Mouse (Mus musculus) hindbrain, embryonic 12.5 days (tissue): Measurements from ENCODE around the gene Phf21b. TPM values are rescaled to one million over a fixed set of nuclear protein-coding genes. Genes with fewer than 3 reads are reported as not detected.

ENCODE experiments used
- ATAC-seq: fragments of 200-750 bp; cut with Nextera tagmentation; 2 replicates; pipeline ENCODE4 v1.8.0; 2017; ENCODE audit warnings: moderate TSS enrichment; ENCODE audit not compliant: low FRiP score
- H3K27ac ChIP-seq: fragments of 300-500 bp; sonication (generic); 2 replicates; pipeline ENCODE4 v1.5.1; 2016; ENCODE audit warnings: mild to moderate bottlenecking
- H3K27me3 ChIP-seq: fragments of 300-500 bp; sonication (generic); 2 replicates; pipeline ENCODE4 v1.6.1; 2016; ENCODE audit warnings: mild to moderate bottlenecking
- H3K36me3 ChIP-seq: fragments of 300-500 bp; sonication (generic); 2 replicates; pipeline ENCODE4 v1.6.1; 2016; ENCODE audit warnings: mild to moderate bottlenecking
- H3K4me1 ChIP-seq: fragments of 300-500 bp; sonication (generic); 2 replicates; pipeline ENCODE4 v1.6.1; 2016
- H3K4me2 ChIP-seq: fragments of 300-500 bp; sonication (generic); replicated peaks from 2 replicates; pipeline ENCODE4 v1.6.1; 2016; ENCODE audit warnings: mild to moderate bottlenecking
- H3K4me3 ChIP-seq: fragments of 300-500 bp; sonication (generic); 2 replicates; pipeline ENCODE4 v1.5.1; 2016; ENCODE audit warnings: mild to moderate bottlenecking
- H3K9ac ChIP-seq: fragments of 300-500 bp; sonication (generic); 2 replicates; pipeline ENCODE4 v1.6.1; 2016; ENCODE audit warnings: mild to moderate bottlenecking, moderate library complexity
- H3K9me3 ChIP-seq: fragments of 300-500 bp; sonication (generic); replicated peaks from 2 replicates; pipeline ENCODE4 v1.6.1; 2016; ENCODE audit warnings: mild to moderate bottlenecking
- WGBS: fragments of 180-500 bp; shearing (Covaris S2); methylation state at CpG from one replicate; pipeline ENCODE4 v1.1.7; 2016; 5-methylcytosine and 5-hydroxymethylcytosine counted together
- polyA plus RNA-seq: library from polyadenylated mRNA; unstranded; fragments of >200 nt; fragmentation: Nextera tagmentation; extraction: Ambion mirVana; gene quantifications from 2 replicates; pipeline ENCODE4 v1.2.1, GENCODE M21; 2016

Gene Phf21b
- polyA plus RNA-seq, 1 experiment from 2014 or later = 16.5 TPM

DNA sequence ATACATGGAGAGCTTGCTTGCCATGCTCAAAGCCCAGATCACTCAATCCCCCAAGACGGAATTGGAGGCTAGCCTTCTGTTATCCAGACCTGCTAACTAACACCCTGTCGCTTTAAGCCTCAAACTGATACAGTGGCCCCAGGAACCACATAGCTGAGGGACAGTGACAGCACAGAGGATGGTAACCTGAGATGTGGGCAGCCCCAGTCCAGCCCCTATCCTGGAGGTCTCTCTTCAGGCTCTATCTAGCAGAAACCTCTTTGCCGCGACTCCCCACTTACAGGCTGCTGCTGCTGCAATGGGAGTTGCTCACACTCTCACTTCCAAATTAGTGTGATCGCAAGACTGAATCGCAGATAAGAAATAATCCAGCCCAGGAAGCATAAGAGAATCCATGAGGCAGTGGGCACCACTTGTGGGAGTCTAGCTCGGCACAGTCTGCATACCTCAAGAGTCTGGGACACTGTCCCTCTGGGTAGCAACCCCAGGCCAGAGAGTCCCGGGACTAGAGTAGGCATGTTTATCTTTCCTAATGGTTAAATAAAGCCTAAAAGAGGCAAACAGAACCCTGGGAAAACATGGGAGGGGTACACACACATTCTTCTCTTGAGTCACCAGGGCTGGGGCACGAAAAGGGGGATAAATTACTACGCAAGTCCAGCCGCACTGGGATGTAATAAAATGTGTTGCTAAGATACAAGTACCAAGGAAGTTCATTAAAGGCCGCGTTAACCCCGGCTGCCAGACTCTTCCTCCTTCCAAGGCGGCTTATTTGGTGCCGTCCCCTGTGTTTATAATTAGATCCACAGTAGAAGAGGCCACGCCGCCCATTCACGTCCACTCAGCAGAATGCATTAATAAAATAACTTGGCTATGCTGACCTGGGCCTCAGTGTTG is 13.7 kb downstream of the Phf21b start:
- Histone ChIP-seq H3K4me1 (peaks cover 77% of the 10 kb centered on the region), H3K27me3 (no peaks in the 10 kb centered on the region), H3K9me3 (no peaks in the 10 kb centered on the region), H3K4me2 (peak overlapping the region; percentile 9), H3K4me3 (no peak overlapping the region), H3K36me3 (peaks cover under 1% of the 10 kb centered on the region; the same call in 1 of the 2 replicates), H3K9ac (peak overlapping the region; percentile 23; the same call in 1 of the 2 replicates), H3K27ac (peak overlapping the region; percentile 66)
- WGBS = 31% methylated on average over 19 of the region's 19 CpGs
- ATAC-seq = peak; percentile 55; the same call in 1 of the 2 replicates

- Histone ChIP-seq H3K36me3 (0 out of 2 replicates have a peak, but pooled peaks cover 4% of the 10 kb centered on the region), H3K4me2 (no peak overlapping the region), H3K27ac (no peak overlapping the region), H3K9me3 (no peaks in the 10 kb centered on the region), H3K4me3 (no peak overlapping the region), H3K9ac (no peak overlapping the region), H3K27me3 (no peaks in the 10 kb centered on the region), H3K4me1 (peaks cover 62% of the 10 kb centered on the region)
- WGBS = 71% methylated on average over 3 of the region's 3 CpGs
- no peak for ATAC-seq
These were observed 15.3 kb downstream of the Phf21b start for GRCm38 (mm10) chr15:84840560-84840959.

DNA sequence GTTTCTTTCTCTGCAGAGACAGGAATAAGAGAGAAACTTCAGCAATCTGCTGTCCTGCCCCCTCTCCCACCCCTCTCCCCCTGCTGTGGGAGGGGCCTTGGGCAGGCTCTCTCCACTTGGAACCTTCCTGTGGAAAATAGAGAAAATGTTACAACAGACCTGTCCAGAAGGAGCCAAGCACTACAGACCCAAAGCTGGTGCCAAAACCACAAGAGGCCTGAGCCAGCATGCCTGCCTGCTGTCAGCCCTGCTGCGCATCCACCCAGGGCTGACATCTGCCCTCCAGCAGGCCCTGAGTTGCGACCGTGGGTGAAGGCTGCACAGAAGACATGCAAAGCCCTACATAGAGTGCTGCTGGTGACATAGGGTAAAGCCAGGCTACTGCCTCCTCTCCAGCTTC is 16.3 kb downstream of the Phf21b start:
- no peak overlapping the region for H3K27ac ChIP-seq
- H3K4me2 ChIP-seq = no peak overlapping the region
- 66% methylated on average over 3 of the region's 3 CpGs for WGBS
- H3K9me3 ChIP-seq = no peaks in the 10 kb centered on the region
- no peaks in the 10 kb centered on the region for H3K27me3 ChIP-seq
- H3K36me3 ChIP-seq = 0 out of 2 replicates have a peak, but pooled peaks cover 4% of the 10 kb centered on the region
- H3K4me3 ChIP-seq = no peak overlapping the region
- peaks cover 52% of the 10 kb centered on the region for H3K4me1 ChIP-seq
- H3K9ac ChIP-seq = no peak overlapping the region
- ATAC-seq = no peak

DNA sequence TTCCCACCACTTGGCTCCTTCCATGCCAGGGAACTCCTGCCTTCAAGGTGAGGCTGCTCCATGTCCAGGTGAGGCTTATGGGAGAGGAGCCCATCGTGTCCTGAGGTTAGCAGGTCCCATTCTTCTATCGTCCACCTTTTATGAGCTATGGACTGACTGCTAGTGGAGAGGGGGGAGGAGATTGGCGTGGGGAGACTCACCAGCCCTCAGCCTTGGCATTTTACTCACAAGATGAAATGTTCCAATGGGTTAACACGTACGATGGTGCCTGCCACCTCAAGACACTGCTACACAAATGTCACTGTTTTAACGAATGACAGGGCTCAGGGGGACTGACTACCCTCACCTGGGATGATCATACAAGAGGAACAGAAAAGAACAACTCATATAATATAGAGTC is 18.0 kb downstream of the Phf21b start:
- Histone ChIP-seq H3K9ac (no peak overlapping the region), H3K27me3 (no peaks in the 10 kb centered on the region), H3K36me3 (0 out of 2 replicates have a peak, but pooled peaks cover 4% of the 10 kb centered on the region), H3K4me3 (no peak overlapping the region), H3K4me2 (no peak overlapping the region), H3K9me3 (no peaks in the 10 kb centered on the region), H3K4me1 (peaks cover 45% of the 10 kb centered on the region), H3K27ac (no peak overlapping the region)
- WGBS = 96% methylated on average over 6 of the region's 6 CpGs
- no peak for ATAC-seq

DNA sequence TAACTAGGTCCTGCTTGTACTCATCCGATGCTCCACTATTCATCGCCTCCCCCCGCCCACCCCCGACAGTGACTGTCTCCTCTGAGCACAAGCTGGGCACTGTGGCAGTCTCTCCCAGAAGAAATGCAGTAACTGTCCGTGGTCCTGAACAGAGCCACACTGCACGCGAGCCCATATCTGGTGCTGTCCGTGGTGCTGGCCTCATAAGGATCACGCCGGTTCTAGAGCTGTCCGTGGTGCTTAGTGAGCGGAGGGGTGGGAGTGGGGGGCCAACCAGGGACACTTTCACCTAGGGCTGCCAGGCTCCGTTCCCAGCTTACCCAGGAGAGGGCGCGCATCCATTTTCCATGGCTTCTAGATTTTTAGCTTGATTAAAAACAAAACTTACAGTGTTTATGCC is 26.4 kb downstream of the Phf21b start:
- Histone ChIP-seq H3K4me2 (no peak overlapping the region), H3K4me1 (peaks cover 40% of the 10 kb centered on the region), H3K9ac (no peak overlapping the region), H3K4me3 (no peak overlapping the region), H3K27ac (no peak overlapping the region), H3K27me3 (no peaks in the 10 kb centered on the region), H3K36me3 (no peaks in the 10 kb centered on the region), H3K9me3 (no peaks in the 10 kb centered on the region)
- ATAC-seq = peak; percentile 38; the same call in 1 of the 2 replicates
- 18% methylated on average over 15 of the region's 15 CpGs for WGBS

GRCm38 (mm10) chr15:84828603-84829002 is 27.2 kb downstream of the Phf21b start:
- Histone ChIP-seq H3K4me2 (no peak overlapping the region), H3K27me3 (no peaks in the 10 kb centered on the region), H3K4me1 (peaks cover 40% of the 10 kb centered on the region), H3K36me3 (no peaks in the 10 kb centered on the region), H3K4me3 (no peak overlapping the region), H3K27ac (no peak overlapping the region), H3K9me3 (no peaks in the 10 kb centered on the region), H3K9ac (no peak overlapping the region)
- ATAC-seq = no peak
- 84% methylated on average over 12 of the region's 12 CpGs for WGBS

- Histone ChIP-seq H3K4me1 (peaks cover 12% of the 10 kb centered on the region), H3K27me3 (no peaks in the 10 kb centered on the region), H3K9me3 (no peaks in the 10 kb centered on the region), H3K36me3 (no peaks in the 10 kb centered on the region), H3K9ac (no peak overlapping the region), H3K4me2 (no peak overlapping the region), H3K4me3 (no peak overlapping the region), H3K27ac (no peak overlapping the region)
- WGBS = 88% methylated on average over 4 of the region's 4 CpGs
- ATAC-seq = no peak
These were observed 32.8 kb downstream of the Phf21b start for GRCm38 (mm10) chr15:84823086-84823485.

GRCm38 (mm10) chr15:84820811-84821210 is 35.0 kb downstream of the Phf21b start:
- H3K36me3 ChIP-seq = peaks cover 5% of the 10 kb centered on the region; the same call in 1 of the 2 replicates
- H3K4me2 ChIP-seq = no peak overlapping the region
- ATAC-seq = no peak
- H3K9me3 ChIP-seq = no peaks in the 10 kb centered on the region
- no peak overlapping the region for H3K9ac ChIP-seq
- H3K4me1 ChIP-seq = peaks cover 16% of the 10 kb centered on the region
- H3K27ac ChIP-seq = no peak overlapping the region
- no peak overlapping the region for H3K4me3 ChIP-seq
- 92% methylated on average over 4 of the region's 4 CpGs for WGBS
- H3K27me3 ChIP-seq = no peaks in the 10 kb centered on the region

- Histone ChIP-seq H3K4me1 (peaks cover 39% of the 10 kb centered on the region), H3K9me3 (no peaks in the 10 kb centered on the region), H3K4me3 (no peak overlapping the region), H3K9ac (no peak overlapping the region), H3K27ac (no peak overlapping the region), H3K27me3 (no peaks in the 10 kb centered on the region), H3K36me3 (peaks cover 5% of the 10 kb centered on the region; the same call in 1 of the 2 replicates), H3K4me2 (no peak overlapping the region)
- ATAC-seq = no peak
- 69% methylated on average over 11 of the region's 11 CpGs for WGBS
These were observed 37.6 kb downstream of the Phf21b start for GRCm38 (mm10) chr15:84818284-84818683.

- Histone ChIP-seq H3K4me1 (peaks cover 46% of the 10 kb centered on the region), H3K36me3 (peaks cover 5% of the 10 kb centered on the region; the same call in 1 of the 2 replicates), H3K4me2 (no peak overlapping the region), H3K27ac (no peak overlapping the region), H3K9ac (no peak overlapping the region), H3K9me3 (no peaks in the 10 kb centered on the region), H3K4me3 (no peak overlapping the region), H3K27me3 (no peaks in the 10 kb centered on the region)
- WGBS = 89% methylated on average over 3 of the region's 3 CpGs
- no peak for ATAC-seq
These were observed 38.3 kb downstream of the Phf21b start for GRCm38 (mm10) chr15:84817589-84817988.

DNA sequence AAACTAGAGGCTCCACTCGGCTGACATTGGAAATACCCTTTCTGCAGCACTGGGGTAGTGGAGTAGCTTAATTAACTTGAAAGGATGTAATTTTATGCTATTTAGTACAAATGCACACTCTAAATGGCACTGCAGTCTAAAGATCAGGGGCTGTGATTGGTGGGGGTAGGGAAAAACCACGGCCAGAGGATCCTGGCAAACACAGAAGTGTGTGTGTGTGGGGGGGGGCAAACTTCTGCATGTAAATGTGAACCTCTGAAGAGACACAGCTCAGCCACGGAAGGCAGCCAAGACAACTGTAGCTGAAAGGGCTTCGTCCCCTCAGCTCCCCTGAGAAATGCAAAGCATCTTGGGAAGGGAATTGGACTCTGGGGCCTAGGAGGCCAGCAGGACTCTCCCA is 40.7 kb downstream of the Phf21b start:
- ATAC-seq = no peak
- Histone ChIP-seq H3K36me3 (peaks cover 5% of the 10 kb centered on the region; the same call in 1 of the 2 replicates), H3K27me3 (no peaks in the 10 kb centered on the region), H3K27ac (no peak overlapping the region; the same call in 1 of the 2 replicates), H3K4me1 (peaks cover 55% of the 10 kb centered on the region), H3K9ac (no peak overlapping the region; the same call in 1 of the 2 replicates), H3K4me2 (no peak overlapping the region), H3K4me3 (no peak overlapping the region), H3K9me3 (no peaks in the 10 kb centered on the region)
- WGBS = 38% methylated on average over 4 of the region's 4 CpGs

- Histone ChIP-seq H3K9ac (peak overlapping the region; percentile 6; the same call in 1 of the 2 replicates), H3K27ac (peak overlapping the region; percentile 49; the same call in 1 of the 2 replicates), H3K36me3 (peaks cover 15% of the 10 kb centered on the region), H3K9me3 (no peaks in the 10 kb centered on the region), H3K4me1 (peaks cover 50% of the 10 kb centered on the region), H3K4me2 (no peak overlapping the region), H3K4me3 (no peak overlapping the region), H3K27me3 (no peaks in the 10 kb centered on the region)
- peak; percentile 41; the same call in 1 of the 2 replicates for ATAC-seq
- 59% methylated on average over 11 of the region's 11 CpGs for WGBS
These were observed 43.0 kb downstream of the Phf21b start for GRCm38 (mm10) chr15:84812831-84813357.
